ENCODE assay signal across 8 mouse cellular contexts in the genomic region with DNA sequence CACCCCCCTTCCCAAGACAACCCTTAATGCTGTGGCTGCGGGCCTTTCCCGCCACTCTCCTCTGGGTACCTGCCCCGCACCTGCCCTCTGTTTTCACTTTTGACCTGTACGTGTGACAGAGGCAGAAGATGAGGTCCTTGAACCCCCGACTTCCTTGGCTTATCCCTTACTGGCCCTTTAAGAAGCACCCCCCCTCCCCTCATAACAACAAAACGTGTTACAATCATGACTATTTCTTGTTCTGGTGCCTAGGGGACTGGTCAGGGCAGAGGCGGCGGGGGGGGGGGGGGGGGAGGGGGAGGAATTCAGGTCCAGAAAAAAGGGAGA. TPM values are rescaled to one million over a fixed set of nuclear protein-coding genes. Genes with fewer than 3 reads are reported as not detected.
A peak's percentile ranks its signal among the peaks of the same experiment; 100 is the strongest.
DNase-seq lines count a peak whose midpoint lies in the region; ATAC-seq lines count a peak whose summit lies in the region.

No protein-coding gene starts in this region.

- 0% methylated on average over 6 of the region's 8 CpGs for WGBS in neural tube, embryonic 11.5 days
- WGBS in limb, embryonic 12.5 days: 3% methylated on average over 6 of the region's 8 CpGs
- 0% methylated on average over 6 of the region's 8 CpGs for WGBS in stomach, embryonic 14.5 days

- no peaks in the 10 kb centered on the region for H3K9me3 ChIP-seq in neural tube, embryonic 11.5 days (ENCODE audit: control insufficient read depth, low read length)
- no peaks in the 10 kb centered on the region for H3K9me3 ChIP-seq in limb, embryonic 12.5 days
- no peaks in the 10 kb centered on the region for H3K9me3 ChIP-seq in stomach, embryonic 14.5 days (ENCODE audit: control insufficient read depth, low read depth, low read length)

- no peak for ATAC-seq in CD4-positive, CD25-positive, alpha-beta regulatory T cell, adult 4 months
- ATAC-seq in neural tube, embryonic 11.5 days (ENCODE audit: insufficient read depth, low FRiP score, low TSS enrichment): no peak
- ATAC-seq in limb, embryonic 12.5 days (ENCODE audit: insufficient number of reproducible peaks, insufficient read depth, low FRiP score, low TSS enrichment, low read depth): no peak
- ATAC-seq in stomach, embryonic 14.5 days (ENCODE audit: insufficient number of reproducible peaks, insufficient read depth, low FRiP score, low read depth): no peak

- peak overlapping the region; percentile 84 for H3K4me2 ChIP-seq in neural tube, embryonic 11.5 days (ENCODE audit: low read depth)
- H3K4me2 ChIP-seq in limb, embryonic 12.5 days: peak overlapping the region; percentile 85
- H3K4me2 ChIP-seq in stomach, embryonic 14.5 days (replicated peaks; ENCODE audit: low read depth, low read length): peak overlapping the region; percentile 89

- H3K9ac ChIP-seq in neural tube, embryonic 11.5 days (ENCODE audit: low read length): peak overlapping the region; percentile 88
- peak overlapping the region; percentile 90 for H3K9ac ChIP-seq in limb, embryonic 12.5 days (replicated peaks)
- peak overlapping the region; percentile 86; the same call in 1 of the 2 replicates for H3K9ac ChIP-seq in stomach, embryonic 14.5 days (replicated peaks; ENCODE audit: low read depth, low read length)

- H3K27me3 ChIP-seq in neural tube, embryonic 11.5 days (ENCODE audit: control insufficient read depth, insufficient read depth, low read length): peaks cover 23% of the 10 kb centered on the region
- peaks cover 17% of the 10 kb centered on the region for H3K27me3 ChIP-seq in limb, embryonic 12.5 days
- no peaks in the 10 kb centered on the region for H3K27me3 ChIP-seq in stomach, embryonic 14.5 days (ENCODE audit: control insufficient read depth, insufficient read depth, low read length)

- H3K4me3 ChIP-seq in neural tube, embryonic 11.5 days (ENCODE audit: low read depth, low read length): peak overlapping the region; percentile 94
- peak overlapping the region; percentile 92 for H3K4me3 ChIP-seq in limb, embryonic 12.5 days (replicated peaks)
- H3K4me3 ChIP-seq in stomach, embryonic 14.5 days (ENCODE audit: low read depth, low read length): peak overlapping the region; percentile 91

- no peak overlapping the region for H3K27ac ChIP-seq in neural tube, embryonic 11.5 days (ENCODE audit: low read depth, low read length)
- peak overlapping the region; percentile 92 for H3K27ac ChIP-seq in limb, embryonic 12.5 days
- peak overlapping the region; percentile 85; the same call in 1 of the 2 replicates for H3K27ac ChIP-seq in stomach, embryonic 14.5 days (ENCODE audit: low read length)

- H3K36me3 ChIP-seq in neural tube, embryonic 11.5 days (ENCODE audit: control insufficient read depth, insufficient read depth, low read length): peaks cover 3% of the 10 kb centered on the region
- H3K36me3 ChIP-seq in limb, embryonic 12.5 days: peaks cover 41% of the 10 kb centered on the region
- H3K36me3 ChIP-seq in stomach, embryonic 14.5 days (ENCODE audit: control insufficient read depth, insufficient read depth, low read length): peaks cover 35% of the 10 kb centered on the region

- peaks cover 24% of the 10 kb centered on the region for H3K4me1 ChIP-seq in neural tube, embryonic 11.5 days (ENCODE audit: control insufficient read depth, insufficient read depth, low read length)
- H3K4me1 ChIP-seq in limb, embryonic 12.5 days (replicated peaks): peaks cover 45% of the 10 kb centered on the region
- peaks cover 39% of the 10 kb centered on the region for H3K4me1 ChIP-seq in stomach, embryonic 14.5 days (ENCODE audit: control insufficient read depth, insufficient read depth, low read length)

- peak; percentile 36 for DNase-seq in CD4-positive, CD25-positive, alpha-beta regulatory T cell, adult 2 months (ENCODE audit: low read depth, low spot score)
- no peak for DNase-seq in neural tube, embryonic 11.5 days (ENCODE audit: low spot score)
- DNase-seq in neural tube, embryonic 10.5 days (ENCODE audit: extremely low spot score, low spot score): no peak
- DNase-seq in spleen, postnatal 10 days (ENCODE audit: low spot score in 2 of 2): no peak
- DNase-seq in urinary bladder, postnatal 10 days (ENCODE audit: low spot score): no peak

RNA-seq across cellular contexts. Expression of a gene that starts 1.1 kb away (rescaled TPM):
- polyA plus RNA-seq in CD4-positive, CD25-positive, alpha-beta regulatory T cell, adult 4 months (2017; shearing (Covaris generic)): 10 to 100 TPM in 1 of 2 experiments, 1 to 10 TPM in 1; 8.0 to 14.1 TPM
- polyA plus RNA-seq in neural tube, embryonic 11.5 days (2014; fragmentation: Nextera tagmentation; extraction: Ambion mirVana): 3.9 and 4.5 TPM in 2 replicates
- polyA plus RNA-seq in limb, embryonic 12.5 days (2016; fragmentation: Nextera tagmentation; extraction: Ambion mirVana): 2.8 and 2.9 TPM in 2 replicates
- 4.3 and 4.5 TPM in 2 replicates for polyA plus RNA-seq in stomach, embryonic 14.5 days (2014; fragmentation: Nextera tagmentation; extraction: Ambion mirVana)

RNA-seq across cellular contexts. Expression of a gene that starts 21.3 kb away (rescaled TPM):
- 10 to 100 TPM; 63.5 to 80.3 TPM for polyA plus RNA-seq in CD4-positive, CD25-positive, alpha-beta regulatory T cell, adult 4 months (2017; shearing (Covaris generic))
- polyA plus RNA-seq in neural tube, embryonic 11.5 days (2014; fragmentation: Nextera tagmentation; extraction: Ambion mirVana): 20.2 and 21.1 TPM in 2 replicates
- polyA plus RNA-seq in limb, embryonic 12.5 days (2016; fragmentation: Nextera tagmentation; extraction: Ambion mirVana): 10.0 and 11.3 TPM in 2 replicates
- 20.8 and 21.9 TPM in 2 replicates for polyA plus RNA-seq in stomach, embryonic 14.5 days (2014; fragmentation: Nextera tagmentation; extraction: Ambion mirVana)

RNA-seq across cellular contexts. Expression of a gene that starts 34.8 kb away (rescaled TPM):
- polyA plus RNA-seq in CD4-positive, CD25-positive, alpha-beta regulatory T cell, adult 4 months (2017; shearing (Covaris generic)): under 1 TPM; 0.43 to 0.78 TPM
- 9.7 and 11.0 TPM in 2 replicates for polyA plus RNA-seq in neural tube, embryonic 11.5 days (2014; fragmentation: Nextera tagmentation; extraction: Ambion mirVana)
- polyA plus RNA-seq in limb, embryonic 12.5 days (2016; fragmentation: Nextera tagmentation; extraction: Ambion mirVana): 16.4 and 16.9 TPM in 2 replicates
- polyA plus RNA-seq in stomach, embryonic 14.5 days (2014; fragmentation: Nextera tagmentation; extraction: Ambion mirVana): 2.7 and 3.6 TPM in 2 replicates

RNA-seq across cellular contexts. Expression of a gene that starts 36.0 kb away (rescaled TPM):
- 1 to 10 TPM; 2.9 to 4.6 TPM for polyA plus RNA-seq in CD4-positive, CD25-positive, alpha-beta regulatory T cell, adult 4 months (2017; shearing (Covaris generic))
- 17.5 and 17.8 TPM in 2 replicates for polyA plus RNA-seq in neural tube, embryonic 11.5 days (2014; fragmentation: Nextera tagmentation; extraction: Ambion mirVana)
- 20.2 and 20.3 TPM in 2 replicates for polyA plus RNA-seq in limb, embryonic 12.5 days (2016; fragmentation: Nextera tagmentation; extraction: Ambion mirVana)
- polyA plus RNA-seq in stomach, embryonic 14.5 days (2014; fragmentation: Nextera tagmentation; extraction: Ambion mirVana): 18.2 and 20.6 TPM in 2 replicates

RNA-seq across cellular contexts. Expression of a gene that starts 38.9 kb away (rescaled TPM):
- polyA plus RNA-seq in CD4-positive, CD25-positive, alpha-beta regulatory T cell, adult 4 months (2017; shearing (Covaris generic)): 100 to 1,000 TPM; 453 to 558 TPM
- 545 and 553 TPM in 2 replicates for polyA plus RNA-seq in neural tube, embryonic 11.5 days (2014; fragmentation: Nextera tagmentation; extraction: Ambion mirVana)
- polyA plus RNA-seq in limb, embryonic 12.5 days (2016; fragmentation: Nextera tagmentation; extraction: Ambion mirVana): 481 TPM in 2 replicates
- 429 and 454 TPM in 2 replicates for polyA plus RNA-seq in stomach, embryonic 14.5 days (2014; fragmentation: Nextera tagmentation; extraction: Ambion mirVana)
